Mouse (Mus musculus) forebrain, postnatal 0 days (tissue): ENCODE measurements around the gene Dppa3. TPM values are rescaled to one million over a fixed set of nuclear protein-coding genes. Genes with fewer than 3 reads are reported as not detected.

Source experiments
- ATAC-seq: fragments of 200-750 bp; cut with Nextera tagmentation; 2 replicates; pipeline ENCODE4 v1.8.0; 2017; ENCODE audit warnings: mild to moderate bottlenecking, moderate library complexity
- DNase-seq: peaks from one replicate; pipeline ENCODE4 v3.0.0-alpha.2; 2015
- H3K27ac ChIP-seq: fragments of 300-500 bp; sonication (generic); 2 replicates; pipeline ENCODE4 v1.5.1; 2014; ENCODE audit warnings: low read depth, mild to moderate bottlenecking, antibody characterized with exemption, low read length, moderate library complexity, mixed read lengths
- H3K27me3 ChIP-seq: fragments of 300-500 bp; sonication (generic); 2 replicates; pipeline ENCODE4 v1.6.1; 2014; ENCODE audit warnings: mild to moderate bottlenecking, low read length, mixed read lengths; ENCODE audit not compliant: insufficient read depth
- H3K36me3 ChIP-seq: fragments of 300-500 bp; sonication (generic); 2 replicates; pipeline ENCODE4 v1.6.1; 2014; ENCODE audit warnings: mild to moderate bottlenecking, moderate library complexity; ENCODE audit not compliant: insufficient read depth
- H3K4me1 ChIP-seq: fragments of 300-500 bp; sonication (generic); 2 replicates; pipeline ENCODE4 v1.6.1; 2014; ENCODE audit warnings: antibody characterized with exemption; ENCODE audit not compliant: insufficient read depth
- H3K4me2 ChIP-seq: fragments of 300-500 bp; sonication (generic); 2 replicates; pipeline ENCODE4 v1.6.1; 2014; ENCODE audit warnings: low read depth, mild to moderate bottlenecking, moderate library complexity
- H3K4me3 ChIP-seq: fragments of 300-500 bp; sonication (generic); 2 replicates; pipeline ENCODE4 v1.5.1; 2014; ENCODE audit warnings: low read depth, low read length, mixed read lengths
- H3K9ac ChIP-seq: fragments of 300-500 bp; sonication (generic); 2 replicates; pipeline ENCODE4 v1.6.1; 2014; ENCODE audit warnings: mild to moderate bottlenecking
- H3K9me3 ChIP-seq: fragments of 300-500 bp; sonication (generic); 2 replicates; pipeline ENCODE4 v1.6.1; 2016; ENCODE audit warnings: low read length
- CTCF ChIP-seq: sonication (generic); IDR thresholded peaks from 2 replicates; pipeline ENCODE4 v1.5.1; 2016; ENCODE audit warnings: antibody characterized with exemption, control low read depth, low read depth
- WGBS: fragments of 180-500 bp; shearing (Covaris S2); extraction: QIAGEN DNeasy Blood & Tissue Kit; methylation state at CpG from one replicate; pipeline ENCODE4 v1.1.7; 2014; 5-methylcytosine and 5-hydroxymethylcytosine counted together
- polyA plus RNA-seq: library from polyadenylated mRNA; unstranded; fragments of >200 nt; fragmentation: Nextera tagmentation; extraction: Ambion mirVana; gene quantifications from 2 replicates; pipeline ENCODE4 v1.2.1, GENCODE M21; 2015
- total RNA-seq: library from RNA; depleted of rRNA; stranded (reverse); fragments of >200 nt; gene quantifications from 2 replicates; pipeline ENCODE4 v1.2.3, GENCODE M21; 2014

Dppa3 gene
- total and polyA plus RNA-seq, 2 experiments from 2014 or later, result not detected

DNA sequence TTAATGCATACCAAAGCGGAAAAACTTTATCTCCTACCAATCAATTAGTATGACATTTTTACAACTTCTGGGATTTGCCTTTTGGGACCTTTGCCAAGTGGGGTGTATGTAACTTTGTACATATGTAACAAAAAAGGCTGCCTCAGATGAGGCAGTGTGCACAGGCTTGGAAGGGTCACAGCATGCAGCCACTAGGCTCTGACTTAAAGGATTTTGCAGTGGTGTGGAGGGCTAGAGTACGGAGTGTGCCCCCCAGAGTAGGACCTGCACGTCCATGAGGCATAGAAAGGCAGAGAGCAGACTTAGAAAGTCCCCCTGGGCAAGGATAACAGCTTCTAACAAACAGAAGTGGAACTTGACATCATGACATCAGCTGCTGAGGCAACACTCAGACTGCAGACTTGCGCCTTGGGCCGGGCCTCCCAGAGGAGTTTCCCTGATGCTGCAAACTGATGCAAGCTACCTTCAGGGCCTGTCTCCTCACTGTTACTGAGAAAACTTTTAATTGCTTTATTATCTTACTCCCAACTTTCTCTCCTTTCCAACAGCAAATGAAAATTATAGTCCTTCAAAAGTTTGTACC is 24.3 kb downstream of the Dppa3 start:
- Histone ChIP-seq H3K9me3 (no peaks in the 10 kb centered on the region), H3K4me3 (no peak overlapping the region), H3K36me3 (no peaks in the 10 kb centered on the region), H3K4me2 (no peak overlapping the region), H3K27me3 (no peaks in the 10 kb centered on the region), H3K9ac (no peak overlapping the region), H3K4me1 (no peaks in the 10 kb centered on the region), H3K27ac (no peak overlapping the region)
- no peak for ATAC-seq
- TF ChIP-seq CTCF, result no peak
- DNase-seq, result no peak
- WGBS, result 73% methylated on average over 5 of the region's 5 CpGs

DNA sequence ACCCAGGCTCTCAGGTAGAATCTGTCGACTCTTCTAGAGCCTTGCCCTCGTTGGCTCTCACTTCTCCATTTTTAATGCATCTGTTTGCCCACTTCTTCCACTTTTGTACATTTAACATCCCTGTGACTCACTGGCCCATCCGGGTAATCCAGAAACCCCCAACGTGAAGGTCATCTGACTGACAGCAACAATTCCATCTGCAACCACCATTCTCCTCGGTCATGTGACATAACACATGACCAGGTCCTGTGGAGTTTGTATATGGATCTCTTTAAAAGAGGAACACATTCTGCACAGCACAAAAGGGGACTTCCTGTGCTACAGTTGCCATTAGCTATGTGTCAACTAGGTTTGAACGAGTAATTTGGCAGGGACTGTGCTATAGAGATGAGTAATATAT is 28.1 kb downstream of the Dppa3 start:
- H3K4me1 ChIP-seq, result no peaks in the 10 kb centered on the region
- WGBS, result 78% methylated on average over 6 of the region's 6 CpGs
- DNase-seq, result no peak
- H3K27ac ChIP-seq, result no peak overlapping the region
- H3K4me2 ChIP-seq, result no peak overlapping the region
- TF ChIP-seq CTCF, result no peak
- no peak overlapping the region for H3K9ac ChIP-seq
- no peak for ATAC-seq
- no peaks in the 10 kb centered on the region for H3K9me3 ChIP-seq
- no peaks in the 10 kb centered on the region for H3K27me3 ChIP-seq
- H3K36me3 ChIP-seq, result no peaks in the 10 kb centered on the region
- no peak overlapping the region for H3K4me3 ChIP-seq

DNA sequence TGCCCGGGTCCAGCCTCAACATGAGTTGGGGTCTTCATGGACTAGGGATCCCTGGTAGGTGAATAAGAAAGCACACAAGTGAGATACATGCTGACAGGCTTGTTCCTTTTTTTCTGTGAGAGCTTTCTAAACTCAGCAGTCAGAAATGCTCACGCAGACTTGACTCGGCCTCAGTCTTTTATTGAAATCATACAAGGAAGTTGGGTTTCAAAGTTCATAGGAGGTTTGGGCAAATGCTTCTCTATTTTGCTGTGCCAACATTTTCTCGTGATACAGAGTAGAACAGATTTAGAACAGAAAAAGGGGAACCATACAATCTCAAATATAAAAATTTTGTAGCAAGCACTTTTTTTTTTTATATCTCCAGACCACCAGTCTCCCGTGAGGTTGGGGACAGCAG is 31.4 kb downstream of the Dppa3 start:
- DNase-seq, result no peak
- Histone ChIP-seq H3K9me3 (no peaks in the 10 kb centered on the region), H3K36me3 (no peaks in the 10 kb centered on the region), H3K4me1 (no peaks in the 10 kb centered on the region), H3K9ac (no peak overlapping the region), H3K27ac (no peak overlapping the region), H3K4me2 (no peak overlapping the region), H3K4me3 (no peak overlapping the region), H3K27me3 (no peaks in the 10 kb centered on the region; the same call in 1 of the 2 replicates)
- ATAC-seq, result no peak
- no peak for TF ChIP-seq CTCF
- 81% methylated on average over 5 of the region's 5 CpGs for WGBS

DNA sequence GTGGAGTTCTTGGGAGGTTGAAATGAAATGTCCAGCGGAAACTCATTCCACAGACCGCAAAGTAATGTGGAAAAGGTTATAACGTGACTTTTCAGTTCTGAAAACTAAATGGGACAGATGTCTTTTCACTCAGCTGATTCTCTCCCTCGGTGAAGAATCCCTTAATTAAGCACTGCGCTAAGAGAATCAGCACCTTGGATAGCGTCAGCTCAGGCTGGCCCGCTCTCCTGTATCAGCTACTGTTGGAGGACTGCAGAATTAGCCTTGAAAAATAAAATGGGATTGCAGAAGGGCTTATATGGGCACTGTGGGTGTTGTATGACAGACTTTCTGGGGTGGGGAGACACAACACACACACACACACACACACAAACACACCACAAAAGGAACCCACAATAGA is 33.4 kb downstream of the Dppa3 start:
- no peak overlapping the region for H3K4me3 ChIP-seq
- DNase-seq (no peak), ATAC-seq (no peak)
- H3K4me2 ChIP-seq, result no peak overlapping the region
- H3K36me3 ChIP-seq, result no peaks in the 10 kb centered on the region
- H3K27ac ChIP-seq, result no peak overlapping the region
- H3K9me3 ChIP-seq, result no peaks in the 10 kb centered on the region
- H3K27me3 ChIP-seq, result no peaks in the 10 kb centered on the region; the same call in 1 of the 2 replicates
- no peak overlapping the region for H3K9ac ChIP-seq
- WGBS, result 20% methylated on average over 7 of the region's 7 CpGs
- TF ChIP-seq CTCF, result no peak
- H3K4me1 ChIP-seq, result no peaks in the 10 kb centered on the region

DNA sequence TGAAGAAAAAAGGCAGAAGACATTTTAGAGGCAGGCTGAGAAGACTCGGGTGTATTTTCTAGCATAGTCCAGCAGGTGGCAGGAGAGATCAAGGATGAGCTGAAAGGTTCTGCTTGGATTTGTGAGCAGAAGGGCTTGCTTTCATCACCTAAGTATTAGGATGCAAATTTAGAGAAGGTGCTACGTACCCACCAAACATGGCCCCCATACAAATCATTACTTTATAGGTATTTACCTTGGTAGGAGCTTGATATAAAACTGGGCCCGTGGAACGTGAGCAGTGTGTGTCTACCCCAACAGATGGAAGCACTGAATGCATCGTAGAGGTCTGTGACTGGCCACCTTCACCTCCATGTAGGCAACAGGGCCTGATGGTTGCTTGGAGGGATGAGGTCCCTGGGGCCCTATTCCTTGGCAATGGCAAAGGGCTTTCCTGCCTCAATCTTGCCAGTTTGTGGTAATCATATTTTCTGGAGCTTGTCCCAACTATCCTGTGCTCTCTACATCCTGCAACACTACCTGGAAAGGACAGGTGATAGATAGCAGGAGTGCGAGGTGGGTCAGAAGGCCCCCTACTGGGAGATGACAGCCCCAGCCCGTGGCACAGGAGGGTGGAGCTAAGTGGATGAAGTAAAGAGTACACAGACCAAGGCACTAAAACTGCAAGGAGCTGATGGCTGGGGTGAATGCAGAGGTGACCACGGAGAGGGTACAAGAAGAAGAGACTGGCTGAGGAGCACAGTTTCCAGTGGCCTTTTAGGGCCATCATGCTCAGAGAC is 34.6 kb downstream of the Dppa3 start:
- no peak overlapping the region for H3K27ac ChIP-seq
- no peak overlapping the region for H3K9ac ChIP-seq
- peak; percentile 87 for DNase-seq
- no peak overlapping the region for H3K4me2 ChIP-seq
- ATAC-seq, result peak; percentile 77
- no peak overlapping the region for H3K4me3 ChIP-seq
- H3K9me3 ChIP-seq, result no peaks in the 10 kb centered on the region
- no peaks in the 10 kb centered on the region; the same call in 1 of the 2 replicates for H3K27me3 ChIP-seq
- H3K4me1 ChIP-seq, result no peaks in the 10 kb centered on the region
- peak; percentile 84 for TF ChIP-seq CTCF
- no peaks in the 10 kb centered on the region for H3K36me3 ChIP-seq
- 42% methylated on average over 8 of the region's 8 CpGs for WGBS

DNA sequence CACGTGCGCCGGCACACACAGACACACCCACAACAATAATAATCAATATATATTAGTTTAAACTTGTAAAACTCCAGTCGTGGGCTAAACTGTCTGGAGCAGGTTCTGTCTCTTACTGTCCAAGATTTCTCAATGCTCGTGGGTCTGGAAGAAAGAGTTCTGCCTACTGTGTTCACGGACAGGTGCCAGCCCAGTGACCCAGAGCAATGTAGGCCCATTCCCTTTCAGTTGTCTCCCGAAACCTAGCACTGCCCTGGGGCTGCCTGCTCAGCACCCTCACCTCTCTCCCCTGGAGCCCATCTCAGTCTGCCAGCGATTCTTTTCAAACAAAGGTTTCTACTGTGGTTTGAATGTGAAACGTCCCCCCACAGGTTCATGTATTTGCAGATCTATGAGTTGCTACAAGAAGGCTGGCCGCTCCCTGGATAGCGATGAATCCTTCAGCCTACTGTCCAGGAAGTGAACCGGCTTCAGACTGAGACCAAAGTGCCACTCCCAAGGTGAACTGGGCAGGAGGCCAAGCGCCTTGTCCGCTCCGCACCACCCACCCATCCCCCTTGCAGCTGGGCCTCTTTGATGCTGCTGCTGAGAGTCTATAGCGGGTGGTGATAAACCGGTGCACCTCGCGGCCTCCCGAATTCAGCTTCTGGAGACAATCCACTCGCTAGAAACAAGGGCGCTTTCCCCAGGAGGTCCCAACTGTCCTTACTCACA is 36.5 kb downstream of the Dppa3 start:
- H3K36me3 ChIP-seq, result no peaks in the 10 kb centered on the region
- no peaks in the 10 kb centered on the region for H3K9me3 ChIP-seq
- H3K4me1 ChIP-seq, result no peaks in the 10 kb centered on the region
- no peak for TF ChIP-seq CTCF
- H3K27me3 ChIP-seq, result no peaks in the 10 kb centered on the region; the same call in 1 of the 2 replicates
- H3K4me3 ChIP-seq, result no peak overlapping the region
- no peak overlapping the region for H3K4me2 ChIP-seq
- H3K9ac ChIP-seq, result no peak overlapping the region
- no peak for ATAC-seq
- no peak for DNase-seq
- no peak overlapping the region for H3K27ac ChIP-seq
- WGBS, result 34% methylated on average over 22 of the region's 22 CpGs
